Mouse (Mus musculus): ENCODE results near the gene Kif1bp.
A peak's percentile ranks its signal among the peaks of the same experiment; 100 is the strongest.
"Not testable (repeated sequence)": the region's sequence is repeated elsewhere in the genome, so short reads cannot be mapped to it uniquely, and the experiment has no call there.

Gene Kif1bp

GRCm38 (mm10) chr10:62578338-62579100 is at the start of gene Kif1bp:
TSS of gene Kif1bp (minus strand) at chr10:62578457.
- peak; percentile 87 to 89 for DNase-seq

GRCm38 (mm10) chr10:62604161-62604560 is 25.9 kb upstream of the Kif1bp start:
- no peak for DNase-seq

GRCm38 (mm10) chr10:62603233-62604030 is 25.2 kb upstream of the Kif1bp start:
- DNase-seq: no peak

GRCm38 (mm10) chr10:62602177-62603040 is 24.2 kb upstream of the Kif1bp start, which contains the start of gene Ddx21:
TSS of gene Ddx21 (minus strand) at chr10:62602281.
- DNase-seq: peak; percentile 79 to 88

GRCm38 (mm10) chr10:62601833-62602176 is 23.5 kb upstream of the Kif1bp start:
- no peak for DNase-seq

GRCm38 (mm10) chr10:62601053-62601791 is 23.0 kb upstream of the Kif1bp start:
- no peak for DNase-seq

GRCm38 (mm10) chr10:62600056-62600455 is 21.8 kb upstream of the Kif1bp start:
- no peak for DNase-seq

- DNase-seq: not testable (repeated sequence)
Measured at GRCm38 (mm10) chr10:62599311-62599710, 21.1 kb upstream of the Kif1bp start.

GRCm38 (mm10) chr10:62592496-62592895 is 14.2 kb upstream of the Kif1bp start:
- DNase-seq: no peak

GRCm38 (mm10) chr10:62590200-62590599 is 11.9 kb upstream of the Kif1bp start:
- peak; percentile 51 to 86 for DNase-seq

GRCm38 (mm10) chr10:62588616-62589015 is 10.4 kb upstream of the Kif1bp start:
- no peak for DNase-seq

- no peak for DNase-seq
Measured at GRCm38 (mm10) chr10:62583245-62583644, 5.0 kb upstream of the Kif1bp start.

- DNase-seq: no peak
Measured at GRCm38 (mm10) chr10:62582701-62583100, 4.4 kb upstream of the Kif1bp start.

- DNase-seq: no peak
Measured at GRCm38 (mm10) chr10:62582263-62582662, 4.0 kb upstream of the Kif1bp start.

GRCm38 (mm10) chr10:62579129-62579528 is 872 bp upstream of the Kif1bp start:
- not testable (repeated sequence) for DNase-seq

- no peak for DNase-seq
Measured at GRCm38 (mm10) chr10:62577673-62578337, 452 bp downstream of the Kif1bp start.

GRCm38 (mm10) chr10:62575001-62575400 is 3.3 kb downstream of the Kif1bp start:
- DNase-seq: no peak

GRCm38 (mm10) chr10:62570126-62570871 is 8.0 kb downstream of the Kif1bp start:
- no peak for DNase-seq

- DNase-seq: no peak
Measured at GRCm38 (mm10) chr10:62568861-62569260, 9.4 kb downstream of the Kif1bp start.

GRCm38 (mm10) chr10:62557736-62558135 is 20.5 kb downstream of the Kif1bp start:
- no peak for DNase-seq

- DNase-seq: no peak
Measured at GRCm38 (mm10) chr10:62556558-62556901, 21.7 kb downstream of the Kif1bp start.

Measured in spleen, adult 18-20 months (tissue).